Mouse (Mus musculus): ENCODE measurements around the gene Kirrel.
A peak's percentile ranks its signal among the peaks of the same experiment; 100 is the strongest.
"Not testable (repeated sequence)": the region's sequence is repeated elsewhere in the genome, so short reads cannot be mapped to it uniquely, and the experiment has no call there.

Kirrel gene

DNA sequence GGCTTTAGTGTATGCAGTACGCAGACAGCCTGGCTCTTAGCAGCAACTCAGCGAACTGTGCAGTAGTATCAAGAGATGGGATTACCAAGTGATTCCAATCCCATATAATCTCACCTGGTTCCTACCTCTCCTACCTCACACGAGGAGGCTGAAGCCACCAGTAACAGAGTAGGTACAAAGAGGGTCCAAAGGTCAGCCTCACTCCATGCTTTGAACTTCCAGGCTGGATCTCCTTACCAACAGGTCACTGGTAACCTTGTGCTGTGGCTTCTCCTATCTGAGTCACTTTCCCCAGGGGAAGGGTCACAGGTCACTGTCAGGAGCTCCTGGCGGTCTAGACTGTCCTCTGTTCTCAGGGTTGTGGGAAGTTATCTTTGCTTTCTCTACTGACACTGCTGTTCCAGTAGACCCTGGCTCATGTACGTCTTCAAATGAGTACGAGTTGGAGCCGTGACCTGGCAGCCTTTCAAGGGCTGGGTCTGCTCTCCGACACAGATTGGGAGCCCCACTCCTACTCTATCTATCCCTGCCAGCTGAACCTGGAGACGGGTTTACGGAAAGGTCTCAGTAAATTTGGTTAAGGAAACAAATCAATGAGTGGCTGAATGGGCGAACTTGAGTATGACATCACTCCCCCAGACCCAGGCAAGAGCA lies 42.7 kb downstream of the Kirrel start:
- no peak for DNase-seq

- no peak for DNase-seq
Measured at GRCm38 (mm10) chr3:87130933-87131332, 43.6 kb downstream of the Kirrel start.

DNA sequence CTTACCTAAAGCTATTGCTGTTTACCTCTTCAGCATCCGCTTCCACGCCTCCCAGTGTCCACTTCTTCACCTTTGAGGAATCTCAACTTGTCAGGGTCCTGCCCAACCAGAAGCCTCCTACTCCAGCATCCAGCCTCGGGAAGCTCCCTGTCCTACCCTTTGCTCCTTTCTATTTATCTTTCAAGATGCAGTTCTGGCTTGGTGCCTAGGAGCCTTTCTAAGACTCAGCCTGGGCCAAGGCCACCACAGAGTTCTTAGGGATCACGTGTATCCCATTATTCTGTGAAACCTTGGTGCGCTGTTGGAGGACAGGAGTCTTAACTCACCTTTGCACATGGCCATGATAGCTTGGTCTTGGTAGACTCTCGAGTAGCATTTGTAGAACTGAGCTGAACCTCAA lies 50.8 kb downstream of the Kirrel start:
- DNase-seq = no peak

- DNase-seq = no peak
Measured at GRCm38 (mm10) chr3:87118214-87118613, 56.3 kb downstream of the Kirrel start.

GRCm38 (mm10) chr3:87117632-87118031 lies 56.9 kb downstream of the Kirrel start:
- no peak for DNase-seq

DNA sequence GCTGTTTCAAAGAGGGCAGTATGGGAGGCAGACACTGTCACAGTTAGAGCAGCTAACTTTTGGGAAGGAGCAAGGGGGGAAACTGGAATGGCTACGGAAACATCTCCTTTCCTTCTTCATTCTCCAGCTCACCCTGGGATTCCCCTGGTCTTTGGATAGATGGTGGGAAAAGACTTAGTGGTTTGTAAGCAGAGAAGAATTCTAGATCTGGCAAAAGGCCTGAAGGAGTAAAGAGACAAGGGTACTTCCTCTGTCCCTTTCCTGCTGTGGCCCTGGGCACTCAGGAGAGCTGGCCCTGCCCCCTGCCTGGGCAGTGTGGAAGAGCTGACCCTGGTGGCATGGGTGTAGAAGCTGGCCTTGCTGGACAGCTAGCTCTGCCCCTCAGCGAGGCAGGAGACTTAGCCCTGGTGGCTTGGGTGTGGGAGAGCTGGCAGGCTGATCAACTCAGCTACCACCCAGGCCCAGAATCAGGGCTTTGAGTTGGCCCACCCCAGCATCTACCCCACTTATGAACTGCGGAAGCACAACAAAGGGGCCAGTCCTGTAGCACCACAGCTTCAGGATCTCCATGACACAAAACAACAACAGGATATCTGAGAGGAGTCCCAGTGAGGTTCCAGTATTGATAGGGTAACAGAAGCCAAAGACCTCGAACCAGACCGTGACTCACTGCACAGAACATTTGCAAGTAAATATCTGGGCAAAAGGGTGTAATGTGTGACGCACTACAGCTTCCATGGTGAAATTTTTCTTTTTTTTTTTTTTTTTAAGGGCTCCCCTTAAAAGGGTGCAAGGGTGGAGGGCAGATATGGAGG lies 58.6 kb downstream of the Kirrel start:
- no peak for DNase-seq

DNA sequence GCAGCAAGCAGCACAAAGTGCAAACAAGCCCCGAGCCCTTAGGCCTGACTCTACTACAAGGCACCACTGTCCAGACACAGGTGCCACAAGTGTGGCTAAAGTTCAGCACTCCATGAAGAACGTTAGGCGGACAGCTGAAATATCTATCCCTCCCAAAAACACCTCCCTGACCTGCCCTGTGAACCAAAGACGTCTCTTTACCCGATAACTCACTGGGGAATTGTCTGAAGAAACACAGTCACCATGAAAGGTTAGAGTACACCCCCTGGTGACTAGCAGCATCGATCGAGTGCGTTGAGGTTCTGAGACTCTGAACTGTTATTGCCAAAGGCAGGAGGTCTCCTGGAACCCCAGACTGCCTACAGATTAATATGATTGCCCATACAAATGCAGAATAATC lies 59.3 kb downstream of the Kirrel start:
- DNase-seq = no peak

- DNase-seq = no peak
Measured at GRCm38 (mm10) chr3:87114801-87115200, 59.7 kb downstream of the Kirrel start.

- not testable (repeated sequence) for DNase-seq
Measured at GRCm38 (mm10) chr3:87113881-87114280, 60.7 kb downstream of the Kirrel start.

DNA sequence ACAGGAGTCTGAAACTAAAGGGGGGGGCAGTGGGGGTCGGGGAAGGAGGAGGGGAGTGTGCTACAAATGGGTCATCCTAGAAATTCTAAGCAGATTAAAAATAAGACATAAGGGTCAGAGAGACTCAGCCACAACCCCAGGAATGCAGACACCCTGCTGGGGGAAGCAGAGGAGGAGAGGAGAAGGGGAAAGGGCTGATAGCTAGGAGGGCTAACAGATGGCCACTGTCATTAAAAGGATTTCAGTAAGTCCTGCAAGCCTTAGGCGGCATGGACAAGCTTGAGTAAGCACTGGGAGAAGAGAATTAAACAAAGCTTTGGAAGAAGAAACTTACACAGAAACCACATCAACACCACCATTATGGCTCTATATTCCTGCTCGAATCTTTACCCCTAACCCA lies 62.3 kb downstream of the Kirrel start:
- no peak for DNase-seq

- no peak for DNase-seq
Measured at GRCm38 (mm10) chr3:87104856-87105255, 69.7 kb downstream of the Kirrel start.

- DNase-seq = no peak
Measured at GRCm38 (mm10) chr3:87102346-87102745, 72.2 kb downstream of the Kirrel start.

DNA sequence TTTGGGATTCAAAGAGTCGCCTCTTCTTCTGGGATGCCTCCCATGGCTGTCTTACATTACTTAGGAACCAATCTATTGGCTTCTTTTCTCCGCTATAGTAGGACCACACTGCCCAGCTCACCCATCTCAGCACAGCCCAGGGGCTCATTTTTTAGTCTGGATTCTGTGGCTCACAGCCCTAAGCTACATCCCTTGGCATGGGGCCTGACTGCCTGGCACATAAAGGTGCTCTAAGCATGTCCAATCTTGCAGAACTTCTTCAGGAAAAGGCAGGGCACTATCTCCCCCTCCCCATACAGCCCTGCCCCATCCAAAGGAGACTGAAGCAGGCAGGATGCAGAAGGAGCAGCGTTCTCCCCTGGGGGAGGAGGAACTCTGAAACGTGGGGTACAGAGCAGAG lies 73.6 kb downstream of the Kirrel start:
- DNase-seq = no peak

- no peak for DNase-seq
Measured at GRCm38 (mm10) chr3:87097969-87098946, 76.3 kb downstream of the Kirrel start.

DNA sequence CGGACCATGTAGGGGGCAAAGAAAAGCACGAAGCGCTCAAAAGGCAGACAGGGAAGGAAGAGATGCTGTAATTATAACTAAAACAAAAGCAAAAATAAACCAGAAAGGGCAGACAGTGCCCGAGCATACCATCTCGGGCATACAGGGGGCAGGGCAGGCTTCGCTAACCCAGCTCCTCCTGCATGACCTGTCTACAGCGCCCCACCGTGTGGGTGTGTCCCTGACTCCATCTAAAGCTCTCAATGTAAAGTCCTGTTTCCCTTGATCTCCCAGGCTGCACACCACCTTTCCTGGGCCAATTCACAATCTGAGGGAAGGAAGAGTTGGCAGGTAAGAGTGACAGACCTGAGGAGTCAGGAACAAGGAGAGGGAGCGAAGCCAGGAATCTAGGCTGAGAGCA lies 77.3 kb downstream of the Kirrel start:
- no peak for DNase-seq

DNA sequence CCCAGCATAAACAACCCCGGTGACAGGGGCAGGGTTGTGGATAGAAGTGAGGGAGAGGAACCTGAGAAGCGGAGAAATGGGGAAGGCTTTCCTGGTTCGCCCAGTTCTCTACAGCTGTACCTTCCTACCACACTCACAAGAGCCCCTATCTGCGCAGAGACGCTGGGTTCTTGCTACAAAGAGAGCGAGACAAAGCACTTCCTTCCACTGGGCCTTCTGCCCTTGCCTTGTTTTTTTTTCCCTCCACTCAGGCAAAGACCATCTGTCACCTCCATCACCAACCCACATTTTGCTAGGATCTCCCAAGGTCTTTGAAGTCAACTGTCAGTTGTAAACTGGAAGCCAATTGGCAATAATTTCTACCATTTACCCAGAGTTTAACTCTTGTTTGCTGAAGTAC lies 80.8 kb downstream of the Kirrel start:
- peak; percentile 13 for DNase-seq

- DNase-seq = peak; percentile 42
Measured at GRCm38 (mm10) chr3:87089694-87090565, 84.6 kb downstream of the Kirrel start.

GRCm38 (mm10) chr3:87087146-87087545 lies 87.4 kb downstream of the Kirrel start:
- DNase-seq = no peak

DNA sequence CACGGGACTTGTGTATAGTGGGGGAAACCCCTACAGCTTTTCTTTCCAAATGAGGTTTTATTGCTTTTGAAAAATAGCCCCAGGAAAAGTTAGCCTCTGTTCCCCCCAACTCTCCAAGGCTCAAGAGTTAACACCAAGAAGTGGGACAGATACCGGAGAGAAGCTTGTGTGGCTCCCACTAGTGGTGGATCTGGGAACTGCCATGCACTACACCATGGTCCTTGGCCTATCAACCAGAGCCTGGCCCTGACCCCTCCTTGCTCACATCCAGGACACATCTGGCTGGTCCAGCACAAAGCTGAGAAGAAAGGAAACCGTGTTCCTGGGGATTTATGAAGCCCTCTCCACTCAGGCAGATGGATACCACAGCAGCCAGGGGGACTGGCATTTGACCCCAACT lies 92.3 kb downstream of the Kirrel start:
- DNase-seq = no peak

GRCm38 (mm10) chr3:87079751-87080150 lies 94.8 kb downstream of the Kirrel start:
- no peak for DNase-seq

- DNase-seq = no peak
Measured at GRCm38 (mm10) chr3:87079301-87079700, 95.2 kb downstream of the Kirrel start.

- DNase-seq = no peak
Measured at GRCm38 (mm10) chr3:87077681-87078080, 96.9 kb downstream of the Kirrel start.

Data from cerebellum, adult 9-11 months (tissue).